Mouse (Mus musculus) left cerebral cortex, adult 18-20 months (tissue): Measurements from ENCODE around the gene Tbc1d15. TPM values are rescaled to one million over a fixed set of nuclear protein-coding genes. Genes with fewer than 3 reads are reported as not detected.

ENCODE experiments used
- DNase-seq, 2 experiments: peaks; one replicate each; pipeline ENCODE4 v3.0.0; 2021 to 2022; ENCODE audit warnings: low spot score in 2 of 2, mixed read lengths in 1 of 2
- total RNA-seq, 2 experiments: library from RNA; stranded (reverse); gene quantifications; 2 replicates each; pipeline ENCODE4 v1.2.3; 2021

Gene Tbc1d15
- total RNA-seq, 2 experiments from 2014 or later = 49.8 to 59.9 TPM

DNA sequence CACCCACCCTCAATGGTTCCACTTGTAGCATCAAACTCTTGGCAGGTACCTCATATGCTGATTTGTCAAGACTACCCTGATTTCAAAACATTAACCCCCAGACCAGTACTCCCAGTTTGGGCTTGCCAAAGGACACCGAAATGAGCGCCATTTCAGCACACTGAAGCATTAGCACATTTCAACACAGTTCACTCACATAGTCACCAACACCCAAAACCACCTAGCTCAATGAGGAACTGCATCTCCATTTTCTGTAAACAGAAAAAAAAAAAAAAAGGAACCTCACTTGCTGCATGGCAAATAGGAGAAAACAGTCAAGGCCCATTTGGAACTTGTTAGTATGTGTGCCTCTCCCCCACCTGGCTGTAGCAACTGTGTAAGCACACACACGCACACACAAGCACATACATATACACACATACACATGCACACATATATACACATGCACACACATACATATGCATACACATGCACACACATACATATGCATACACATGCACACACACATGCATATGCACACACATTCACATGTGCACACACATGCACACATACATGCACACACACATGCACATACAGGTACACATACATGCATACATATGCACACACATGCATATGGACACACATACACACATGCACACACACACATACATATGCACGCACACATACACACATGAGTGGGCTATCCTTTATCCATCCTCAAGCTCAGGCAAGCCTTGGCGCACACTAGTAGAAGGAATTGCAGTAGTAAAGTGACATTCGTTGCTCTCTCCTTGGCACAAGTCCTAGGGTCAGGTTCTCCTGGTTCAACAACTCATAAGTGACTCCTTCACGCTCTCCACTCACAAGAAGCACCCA is 80.5 kb downstream of the Tbc1d15 start:
- no peak for DNase-seq

DNA sequence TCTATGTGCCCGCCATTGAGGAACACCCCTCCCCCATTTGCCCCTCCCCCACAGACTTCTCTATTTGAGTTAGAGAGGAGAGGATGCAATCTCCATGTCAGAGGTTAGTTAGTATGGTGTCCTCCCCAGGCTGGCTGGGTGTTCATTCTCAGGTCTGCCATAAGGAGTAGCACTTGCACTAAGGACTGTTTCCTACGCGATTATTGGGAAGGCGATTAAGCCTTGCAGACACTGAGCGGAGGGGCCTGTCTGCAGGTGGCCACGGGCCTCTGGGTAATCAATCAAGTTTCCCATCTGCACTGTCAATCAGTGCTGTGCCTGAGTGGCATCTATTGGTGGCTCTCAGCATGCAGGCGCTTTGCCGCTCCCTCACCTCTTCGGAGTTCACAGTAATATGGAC is 81.9 kb downstream of the Tbc1d15 start:
- DNase-seq = no peak

DNA sequence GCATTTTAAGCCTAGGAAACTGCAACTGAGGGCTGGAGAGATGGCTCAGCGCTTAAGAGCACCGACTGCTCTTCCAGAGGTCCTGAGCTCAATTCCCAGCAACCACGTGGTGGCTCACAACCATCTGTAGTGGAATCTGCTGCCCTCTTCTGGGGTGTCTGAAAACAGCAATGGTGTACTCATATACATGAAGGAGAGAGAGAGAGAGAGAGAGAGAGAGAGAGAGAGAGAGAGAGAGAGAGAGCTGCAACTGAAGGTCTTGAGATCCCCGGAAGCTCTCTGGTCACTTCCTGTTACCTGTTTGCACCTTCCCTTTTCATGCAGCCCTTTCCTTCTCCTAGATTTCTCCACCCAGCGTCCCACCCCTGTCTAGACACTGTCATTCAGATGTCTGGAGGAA is 91.0 kb downstream of the Tbc1d15 start:
- no peak for DNase-seq

Other genes with a start within 250 kb of the Tbc1d15 start
- under 1 TPM; 0.40 to 0.77 TPM for gene Tph2, start 66.4 kb downstream of the Tbc1d15 start, total RNA-seq
- 10 to 100 TPM; 54.4 to 54.8 TPM for gene Rab21, start 64.1 kb upstream of the Tbc1d15 start, total RNA-seq
- gene Tmem19, start 111.0 kb upstream of the Tbc1d15 start, total RNA-seq = 10 to 100 TPM; 34.4 to 38.2 TPM
- 10 to 100 TPM; 16.4 TPM for gene Thap2, start 133.0 kb upstream of the Tbc1d15 start, total RNA-seq
- gene Zfc3h1, start 133.5 kb upstream of the Tbc1d15 start, total RNA-seq = 10 to 100 TPM; 46.6 to 46.9 TPM